Mouse (Mus musculus) bone marrow macrophage, adult 2 months (primary cell): ENCODE measurements around the gene D6Wsu163e.

Experiments used
- CTCF ChIP-seq: IDR thresholded peaks from 2 replicates; pipeline ENCODE4 v1.5.1; 2012; ENCODE audit warnings: low read depth, mild to moderate bottlenecking, low read length, moderate library complexity
- POLR2A ChIP-seq: IDR thresholded peaks from 2 replicates; pipeline ENCODE4 v1.6.1; 2012; ENCODE audit warnings: mild to moderate bottlenecking, low read depth, low read length, borderline replicate concordance

DNA sequence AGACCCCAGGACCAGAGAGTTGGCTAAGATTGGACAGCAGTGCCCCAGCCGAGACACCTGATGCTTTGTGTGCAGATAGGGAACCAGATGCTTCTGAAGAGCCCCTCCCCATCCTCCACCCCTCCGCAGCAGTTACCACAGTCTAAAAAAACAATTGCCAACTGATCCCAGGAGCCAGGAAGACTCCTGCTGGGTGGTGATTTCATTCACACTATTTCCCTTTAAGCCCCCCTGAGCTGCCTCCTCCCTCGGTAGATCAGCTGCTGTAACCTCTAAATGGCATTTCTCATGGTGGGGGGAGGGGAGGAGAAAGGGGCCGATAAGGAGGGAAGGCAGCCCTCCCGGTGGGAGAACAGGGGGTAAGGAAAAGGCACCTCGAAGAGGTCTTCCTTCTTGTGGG lies 79.5 kb downstream of the D6Wsu163e start:
- TF ChIP-seq CTCF = no peak
- TF ChIP-seq POLR2A = no peak
